Mouse (Mus musculus) hindbrain, embryonic 12.5 days (tissue): ENCODE data around the gene Rapgef1. TPM values are rescaled to one million over a fixed set of nuclear protein-coding genes. Genes with fewer than 3 reads are reported as not detected.

ENCODE experiments used
- ATAC-seq: fragments of 200-750 bp; cut with Nextera tagmentation; 2 replicates; pipeline ENCODE4 v1.8.0; 2017; ENCODE audit warnings: moderate TSS enrichment; ENCODE audit not compliant: low FRiP score
- H3K27ac ChIP-seq: fragments of 300-500 bp; sonication (generic); 2 replicates; pipeline ENCODE4 v1.5.1; 2016; ENCODE audit warnings: mild to moderate bottlenecking
- H3K27me3 ChIP-seq: fragments of 300-500 bp; sonication (generic); 2 replicates; pipeline ENCODE4 v1.6.1; 2016; ENCODE audit warnings: mild to moderate bottlenecking
- H3K36me3 ChIP-seq: fragments of 300-500 bp; sonication (generic); 2 replicates; pipeline ENCODE4 v1.6.1; 2016; ENCODE audit warnings: mild to moderate bottlenecking
- H3K4me1 ChIP-seq: fragments of 300-500 bp; sonication (generic); 2 replicates; pipeline ENCODE4 v1.6.1; 2016
- H3K4me2 ChIP-seq: fragments of 300-500 bp; sonication (generic); replicated peaks from 2 replicates; pipeline ENCODE4 v1.6.1; 2016; ENCODE audit warnings: mild to moderate bottlenecking
- H3K4me3 ChIP-seq: fragments of 300-500 bp; sonication (generic); 2 replicates; pipeline ENCODE4 v1.5.1; 2016; ENCODE audit warnings: mild to moderate bottlenecking
- H3K9ac ChIP-seq: fragments of 300-500 bp; sonication (generic); 2 replicates; pipeline ENCODE4 v1.6.1; 2016; ENCODE audit warnings: mild to moderate bottlenecking, moderate library complexity
- H3K9me3 ChIP-seq: fragments of 300-500 bp; sonication (generic); replicated peaks from 2 replicates; pipeline ENCODE4 v1.6.1; 2016; ENCODE audit warnings: mild to moderate bottlenecking
- WGBS: fragments of 180-500 bp; shearing (Covaris S2); methylation state at CpG from one replicate; pipeline ENCODE4 v1.1.7; 2016; 5-methylcytosine and 5-hydroxymethylcytosine counted together
- polyA plus RNA-seq: library from polyadenylated mRNA; unstranded; fragments of >200 nt; fragmentation: Nextera tagmentation; extraction: Ambion mirVana; gene quantifications from 2 replicates; pipeline ENCODE4 v1.2.1, GENCODE M21; 2016

Gene Rapgef1
- polyA plus RNA-seq, 1 experiment from 2014 or later: 24.7 TPM

DNA sequence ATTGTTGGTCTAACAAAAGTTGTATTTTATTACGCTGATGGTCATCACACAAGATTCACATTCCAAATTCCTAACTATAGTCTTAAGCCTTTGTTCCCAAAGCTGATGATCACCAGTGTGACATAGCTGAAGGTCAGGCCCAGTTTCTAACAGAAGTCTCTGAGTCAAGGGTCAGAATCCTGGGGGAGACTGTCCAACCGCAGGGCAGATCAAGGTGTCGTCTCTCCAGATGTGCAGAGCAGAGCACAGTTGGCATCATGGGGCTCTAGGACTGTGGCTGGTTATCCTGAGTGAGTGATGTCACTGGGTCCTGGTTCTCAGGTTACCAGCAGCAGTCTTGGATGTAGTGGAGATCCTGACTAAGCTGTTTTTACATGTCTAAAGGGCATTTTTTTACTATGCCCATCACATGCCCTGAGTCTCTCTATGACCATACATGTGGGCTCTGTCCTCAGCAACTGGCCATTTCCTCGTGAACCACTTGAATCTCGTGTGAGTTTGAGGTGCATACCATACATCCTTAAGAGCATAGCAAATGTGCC, 16.5 kb downstream of the Rapgef1 start:
- H3K27ac ChIP-seq: no peak overlapping the region
- H3K4me2 ChIP-seq: no peak overlapping the region
- H3K4me3 ChIP-seq: no peak overlapping the region
- H3K36me3 ChIP-seq: no peaks in the 10 kb centered on the region
- no peaks in the 10 kb centered on the region for H3K9me3 ChIP-seq
- peaks cover 24% of the 10 kb centered on the region for H3K4me1 ChIP-seq
- WGBS: 80% methylated on average over 5 of the region's 5 CpGs
- H3K9ac ChIP-seq: no peak overlapping the region
- ATAC-seq: no peak
- no peaks in the 10 kb centered on the region for H3K27me3 ChIP-seq

DNA sequence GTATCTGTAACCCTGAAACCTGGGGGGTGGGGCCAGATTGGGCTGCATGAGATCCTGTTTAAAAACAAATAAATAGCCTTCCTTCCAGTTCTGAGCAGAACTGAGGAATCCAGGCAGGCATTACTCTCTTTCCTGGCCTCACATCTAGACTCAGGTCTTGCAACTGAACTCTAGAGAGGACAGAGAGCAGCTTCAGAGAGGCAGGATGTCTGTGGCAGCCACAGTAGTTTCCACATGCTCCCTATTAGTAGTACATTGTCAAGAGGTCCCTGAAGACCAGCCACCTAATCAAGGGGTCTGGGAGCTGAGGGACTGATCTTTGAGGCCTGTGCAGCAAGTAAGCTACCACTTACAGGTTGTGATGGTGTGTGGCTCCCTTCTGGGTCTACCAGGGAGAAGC, 18.0 kb downstream of the Rapgef1 start:
- no peaks in the 10 kb centered on the region for H3K27me3 ChIP-seq
- H3K9ac ChIP-seq: no peak overlapping the region
- H3K4me2 ChIP-seq: no peak overlapping the region
- ATAC-seq: no peak
- H3K36me3 ChIP-seq: no peaks in the 10 kb centered on the region
- H3K4me3 ChIP-seq: no peak overlapping the region
- peaks cover 24% of the 10 kb centered on the region for H3K4me1 ChIP-seq
- no peak overlapping the region for H3K27ac ChIP-seq
- H3K9me3 ChIP-seq: no peaks in the 10 kb centered on the region

DNA sequence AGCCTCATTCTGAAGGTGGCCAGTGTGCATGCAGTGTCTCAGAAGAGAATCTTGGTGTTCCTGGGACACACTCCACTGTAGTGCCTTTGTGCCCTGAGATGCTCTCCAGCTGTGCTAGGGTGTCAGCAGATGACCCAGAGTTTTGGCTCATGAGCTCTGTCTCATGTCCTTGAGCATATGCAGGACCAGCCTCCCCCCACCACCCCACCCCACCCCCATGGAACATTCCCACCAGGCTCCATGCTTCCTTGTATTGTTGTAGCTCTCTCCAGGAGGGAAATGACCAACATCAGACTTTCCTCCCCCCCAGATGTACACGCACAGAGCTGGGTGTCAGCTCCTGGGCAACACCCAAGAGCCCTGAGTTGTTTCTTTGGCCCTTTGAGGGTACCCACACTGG, 19.9 kb downstream of the Rapgef1 start:
- Histone ChIP-seq H3K9me3 (no peaks in the 10 kb centered on the region), H3K27me3 (no peaks in the 10 kb centered on the region), H3K27ac (no peak overlapping the region), H3K36me3 (no peaks in the 10 kb centered on the region), H3K4me3 (no peak overlapping the region), H3K4me1 (peaks cover 12% of the 10 kb centered on the region; the same call in 1 of the 2 replicates), H3K9ac (no peak overlapping the region), H3K4me2 (no peak overlapping the region)
- WGBS: 83% methylated on average over 1 of the region's 1 CpGs
- no peak for ATAC-seq

DNA sequence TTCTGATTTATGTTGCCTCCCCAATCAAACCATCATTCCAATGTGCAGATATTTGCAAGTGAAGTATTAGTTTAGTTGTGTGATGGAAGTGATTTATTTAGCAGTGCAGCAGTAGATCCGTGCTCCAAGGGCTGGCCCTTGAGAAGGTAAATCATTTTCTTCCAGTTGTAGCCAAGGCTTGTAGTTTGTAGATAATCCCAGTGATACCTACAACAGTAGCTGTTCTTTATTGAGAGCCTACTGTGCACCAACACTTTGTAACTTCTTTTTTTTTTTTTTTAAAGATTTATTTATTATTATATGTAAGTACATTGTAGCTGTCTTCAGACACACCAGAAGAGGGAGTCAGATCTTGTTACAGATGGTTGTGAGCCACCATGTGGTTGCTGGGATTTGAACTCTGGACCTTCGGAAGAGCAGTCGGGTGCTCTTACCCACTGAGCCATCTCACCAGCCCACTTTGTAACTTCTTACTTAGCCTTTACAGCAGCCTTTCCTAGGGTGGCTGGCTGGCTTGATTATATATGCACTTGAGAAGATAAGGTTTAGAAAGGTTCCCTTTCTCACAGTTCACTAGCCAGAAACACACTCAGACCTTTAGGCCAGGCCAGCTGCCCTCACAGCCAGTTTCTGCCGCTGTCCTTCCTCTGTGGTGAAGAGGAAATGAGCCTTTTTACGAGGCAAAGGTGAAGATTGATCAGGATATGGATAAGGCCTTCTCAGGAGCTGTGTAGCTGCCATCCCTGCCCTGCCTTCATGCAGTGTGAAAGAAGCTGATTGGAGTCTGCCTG, 20.6 kb downstream of the Rapgef1 start:
- H3K27me3 ChIP-seq: no peaks in the 10 kb centered on the region
- H3K4me2 ChIP-seq: no peak overlapping the region
- 84% methylated on average over 5 of the region's 5 CpGs for WGBS
- no peaks in the 10 kb centered on the region for H3K9me3 ChIP-seq
- no peak overlapping the region for H3K27ac ChIP-seq
- no peak for ATAC-seq
- H3K4me1 ChIP-seq: peaks cover 9% of the 10 kb centered on the region; the same call in 1 of the 2 replicates
- no peak overlapping the region for H3K4me3 ChIP-seq
- 0 out of 2 replicates have a peak, but pooled peaks cover 4% of the 10 kb centered on the region for H3K36me3 ChIP-seq
- H3K9ac ChIP-seq: no peak overlapping the region

DNA sequence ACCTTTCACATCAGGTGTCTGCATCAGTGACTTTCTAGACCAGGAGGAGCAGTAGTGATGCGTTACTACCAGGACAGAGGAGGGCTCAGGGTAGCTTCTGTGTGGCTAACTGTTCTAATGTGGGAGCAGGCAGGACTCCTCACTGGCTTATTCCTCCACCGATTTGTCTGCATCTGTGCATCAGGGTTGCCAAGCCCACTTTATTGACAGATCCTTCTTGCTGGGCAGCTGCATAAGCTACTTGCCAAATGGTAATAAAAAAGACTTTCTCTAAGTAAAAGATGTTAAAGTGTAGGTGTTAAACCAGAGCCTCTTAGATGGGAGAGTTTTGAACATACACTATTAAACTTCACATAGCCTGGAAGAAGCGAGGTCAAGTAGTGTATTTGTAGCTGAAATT, 22.2 kb downstream of the Rapgef1 start:
- 90% methylated on average over 3 of the region's 3 CpGs for WGBS
- no peak for ATAC-seq
- H3K27ac ChIP-seq: no peak overlapping the region

DNA sequence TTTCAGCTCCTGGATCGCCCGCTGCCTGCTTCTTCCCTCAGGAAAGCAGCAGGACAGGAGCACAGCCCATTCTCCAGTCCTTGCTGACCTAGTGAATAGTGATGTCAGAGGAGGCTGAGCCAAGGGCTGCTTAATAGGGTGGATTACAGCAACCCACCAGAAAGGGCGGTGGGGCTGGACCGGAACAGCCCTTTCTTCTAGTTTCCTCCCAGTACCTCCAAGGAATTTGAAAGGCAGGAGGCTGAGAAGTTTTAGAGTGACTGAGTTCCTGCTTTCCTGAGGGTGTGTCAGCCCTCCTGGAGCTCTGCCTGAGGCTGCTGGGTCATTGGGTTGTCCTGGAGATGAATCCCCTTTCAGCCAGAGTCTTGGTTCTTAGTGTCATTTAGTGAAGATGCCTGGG, 23.9 kb downstream of the Rapgef1 start:
- ATAC-seq: no peak
- no peak overlapping the region for H3K27ac ChIP-seq
- peaks cover 12% of the 10 kb centered on the region for H3K4me1 ChIP-seq
- H3K27me3 ChIP-seq: no peaks in the 10 kb centered on the region
- no peak overlapping the region for H3K4me3 ChIP-seq
- H3K4me2 ChIP-seq: no peak overlapping the region
- 0 out of 2 replicates have a peak, but pooled peaks cover 4% of the 10 kb centered on the region for H3K36me3 ChIP-seq
- 71% methylated on average over 4 of the region's 4 CpGs for WGBS
- H3K9me3 ChIP-seq: no peaks in the 10 kb centered on the region
- no peak overlapping the region for H3K9ac ChIP-seq

More for the DNA sequence above, 22.2 kb downstream of the Rapgef1 start:
- Histone ChIP-seq H3K4me3 (no peak overlapping the region), H3K4me1 (peaks cover 12% of the 10 kb centered on the region; the same call in 1 of the 2 replicates), H3K36me3 (0 out of 2 replicates have a peak, but pooled peaks cover 4% of the 10 kb centered on the region), H3K9me3 (no peaks in the 10 kb centered on the region), H3K4me2 (no peak overlapping the region), H3K27me3 (no peaks in the 10 kb centered on the region), H3K9ac (no peak overlapping the region)

DNA sequence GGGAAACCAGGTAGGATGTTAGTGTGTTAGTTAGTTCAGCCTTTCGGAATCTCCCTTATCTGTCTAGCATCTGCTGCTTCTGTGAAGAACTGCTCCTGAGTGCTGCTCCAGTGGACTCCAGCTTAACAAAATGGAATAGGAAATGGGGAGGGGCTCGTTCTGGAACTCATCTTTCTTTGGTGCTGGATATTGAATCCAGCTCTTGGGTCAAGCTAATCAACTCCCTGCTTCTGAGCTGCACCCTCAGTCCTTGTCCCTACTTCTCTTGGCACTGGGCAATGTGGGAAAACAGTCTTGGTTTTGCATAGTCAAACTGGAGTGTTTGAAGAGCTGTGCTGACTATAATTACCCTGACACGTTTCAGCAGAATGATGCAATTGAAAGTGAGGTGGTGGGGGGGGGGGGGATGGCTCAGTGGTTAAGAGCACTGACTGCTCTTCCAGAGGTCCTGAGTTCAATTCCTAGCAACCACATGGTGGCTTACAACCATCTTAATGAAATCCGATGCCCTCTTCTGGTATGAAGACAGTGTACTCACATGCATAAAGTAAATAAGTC, 25.6 kb downstream of the Rapgef1 start:
- Histone ChIP-seq H3K4me2 (no peak overlapping the region), H3K27me3 (no peaks in the 10 kb centered on the region), H3K9me3 (no peaks in the 10 kb centered on the region), H3K4me3 (no peak overlapping the region), H3K4me1 (peaks cover 12% of the 10 kb centered on the region), H3K36me3 (0 out of 2 replicates have a peak, but pooled peaks cover 4% of the 10 kb centered on the region), H3K27ac (no peak overlapping the region), H3K9ac (no peak overlapping the region)
- 77% methylated on average over 4 of the region's 4 CpGs for WGBS
- no peak for ATAC-seq

DNA sequence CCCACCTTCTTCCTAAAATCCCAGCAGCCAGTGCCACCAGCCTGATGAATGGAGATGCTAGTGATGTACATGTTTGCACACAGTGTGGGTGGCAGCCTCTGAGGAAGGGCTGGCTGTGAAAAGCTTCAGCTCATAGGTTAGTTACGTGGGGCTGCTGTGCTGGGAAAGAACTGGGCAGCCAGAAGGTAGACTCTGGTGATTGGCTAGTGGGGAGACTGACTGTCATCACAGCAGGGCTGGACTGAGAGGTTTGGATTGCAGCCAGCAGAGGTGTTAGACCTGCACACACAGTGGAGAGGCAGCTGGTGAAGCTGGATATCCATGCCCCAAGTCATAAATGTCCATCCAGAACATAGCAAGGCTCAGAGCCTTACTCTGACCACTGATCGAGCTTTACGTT, 27.1 kb downstream of the Rapgef1 start:
- H3K27ac ChIP-seq: no peak overlapping the region
- H3K4me1 ChIP-seq: peaks cover 12% of the 10 kb centered on the region
- no peak overlapping the region for H3K4me2 ChIP-seq
- no peak overlapping the region for H3K4me3 ChIP-seq
- H3K9ac ChIP-seq: no peak overlapping the region
- 0 out of 2 replicates have a peak, but pooled peaks cover 4% of the 10 kb centered on the region for H3K36me3 ChIP-seq
- 85% methylated on average over 3 of the region's 3 CpGs for WGBS
- ATAC-seq: no peak
- H3K9me3 ChIP-seq: no peaks in the 10 kb centered on the region
- H3K27me3 ChIP-seq: no peaks in the 10 kb centered on the region

DNA sequence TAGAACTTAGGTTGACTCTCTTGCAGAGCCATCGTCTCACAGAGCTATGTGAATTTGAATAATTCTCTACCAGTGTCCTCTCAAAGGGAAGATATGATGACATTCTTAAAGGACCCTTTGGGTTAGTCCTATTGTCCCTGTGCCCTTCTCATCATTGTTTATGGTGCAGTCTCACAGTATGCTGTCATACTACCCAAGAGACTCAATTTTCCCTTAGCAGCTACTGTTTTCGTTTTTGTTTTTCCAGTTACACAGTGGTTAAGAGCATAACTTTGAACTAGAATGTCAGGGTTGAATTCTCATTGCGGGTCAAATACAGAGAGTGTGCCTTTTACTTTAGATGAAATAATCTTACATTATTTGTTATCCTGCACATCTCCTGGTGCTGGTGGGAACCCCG, 27.6 kb downstream of the Rapgef1 start:
- Histone ChIP-seq H3K9me3 (no peaks in the 10 kb centered on the region), H3K27me3 (no peaks in the 10 kb centered on the region), H3K4me3 (no peak overlapping the region), H3K27ac (no peak overlapping the region), H3K36me3 (0 out of 2 replicates have a peak, but pooled peaks cover 4% of the 10 kb centered on the region), H3K9ac (no peak overlapping the region), H3K4me1 (peaks cover 12% of the 10 kb centered on the region), H3K4me2 (no peak overlapping the region)
- ATAC-seq: no peak
- 92% methylated on average over 4 of the region's 4 CpGs for WGBS

DNA sequence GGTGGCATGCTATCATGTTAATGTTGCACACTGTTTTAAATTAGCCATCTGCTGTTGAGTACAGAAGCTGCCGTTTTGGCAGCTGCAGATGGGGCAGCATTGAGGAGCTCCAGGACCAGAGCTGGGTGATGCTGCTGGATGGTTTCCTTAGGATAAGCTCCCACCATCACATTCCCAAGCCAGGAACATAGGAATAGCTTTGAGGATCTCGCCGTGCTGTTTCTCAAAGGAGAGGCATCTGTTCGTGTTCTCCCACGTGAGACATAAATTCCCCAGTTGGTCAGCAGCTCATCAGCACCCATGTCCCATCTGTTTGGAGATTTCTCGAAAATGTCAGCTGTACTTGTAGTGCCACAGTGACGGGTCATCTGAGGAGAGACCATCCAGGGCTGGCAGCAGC, 28.3 kb downstream of the Rapgef1 start:
- Histone ChIP-seq H3K4me3 (no peak overlapping the region), H3K4me1 (peaks cover 18% of the 10 kb centered on the region), H3K9ac (no peak overlapping the region), H3K4me2 (no peak overlapping the region), H3K36me3 (0 out of 2 replicates have a peak, but pooled peaks cover 4% of the 10 kb centered on the region), H3K9me3 (no peaks in the 10 kb centered on the region), H3K27ac (no peak overlapping the region), H3K27me3 (no peaks in the 10 kb centered on the region)
- WGBS: 78% methylated on average over 7 of the region's 7 CpGs
- ATAC-seq: no peak

DNA sequence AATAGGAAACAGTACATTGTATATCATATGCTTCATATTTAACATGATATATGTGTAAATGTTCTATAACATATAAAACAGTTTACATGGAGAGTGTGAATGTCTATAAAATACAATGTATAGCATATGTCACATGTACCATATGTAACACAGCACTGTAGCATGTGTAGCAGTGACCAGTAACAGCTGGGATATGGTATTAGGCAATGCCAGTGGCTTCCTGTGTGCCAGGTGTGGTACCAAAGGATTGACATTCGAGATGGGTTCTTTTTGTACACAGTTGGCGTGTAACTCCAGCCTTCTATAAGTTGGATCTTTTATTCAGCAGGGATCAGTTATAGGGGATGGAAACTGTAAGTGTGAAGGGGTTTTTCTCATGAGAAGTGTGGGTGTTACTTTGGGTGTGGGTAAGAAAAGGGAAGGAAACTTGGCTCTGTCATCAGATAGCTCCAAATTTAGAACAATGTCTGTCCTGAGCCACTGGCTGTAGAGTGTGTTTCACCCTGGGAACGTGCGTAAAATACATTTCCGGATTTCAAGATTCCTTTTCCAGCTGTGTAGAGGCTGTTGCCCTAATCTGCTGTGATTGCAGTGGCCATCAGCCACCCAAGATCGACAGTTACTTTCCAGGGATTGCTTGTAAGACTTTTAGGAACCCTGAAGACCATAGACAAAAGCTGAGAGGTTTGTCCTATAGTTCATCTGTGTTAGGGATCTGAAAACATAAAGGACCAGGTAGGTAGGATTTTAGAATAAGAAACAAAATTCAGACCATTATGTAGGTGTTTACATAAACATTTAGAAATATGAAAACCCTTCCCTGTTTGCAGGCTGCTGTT, 29.7 kb downstream of the Rapgef1 start:
- H3K27ac ChIP-seq: no peak overlapping the region; the same call in 1 of the 2 replicates
- H3K4me3 ChIP-seq: no peak overlapping the region
- H3K4me2 ChIP-seq: no peak overlapping the region
- 90% methylated on average over 6 of the region's 6 CpGs for WGBS
- H3K36me3 ChIP-seq: 0 out of 2 replicates have a peak, but pooled peaks cover 4% of the 10 kb centered on the region
- H3K9me3 ChIP-seq: no peaks in the 10 kb centered on the region
- no peaks in the 10 kb centered on the region for H3K27me3 ChIP-seq
- no peak for ATAC-seq
- no peak overlapping the region for H3K9ac ChIP-seq
- H3K4me1 ChIP-seq: peaks cover 22% of the 10 kb centered on the region
